Mouse (Mus musculus) small intestine, adult 2 months (tissue): ENCODE data around the gene Slc5a9.

Source experiments
- CTCF ChIP-seq: fragments of 200-500 bp; IDR thresholded peaks from 2 replicates; pipeline ENCODE4 v1.5.1; 2012; ENCODE audit warnings: low read depth, mild to moderate bottlenecking, control low read depth, inconsistent platforms, low read length, moderate library complexity, mixed read lengths; ENCODE audit not compliant: insufficient replicate concordance, insufficient read length; ENCODE audit errors: extremely low read depth
- POLR2A ChIP-seq: fragments of 200-500 bp; IDR thresholded peaks from 2 replicates; pipeline ENCODE4 v1.6.1; 2012; ENCODE audit warnings: low read depth, mild to moderate bottlenecking, control low read depth, inconsistent platforms, low read length, moderate library complexity

GRCm38 (mm10) chr4:111886607-111887006 is 16.1 kb downstream of the Slc5a9 start:
- TF ChIP-seq CTCF (no peak), POLR2A (no peak)
